Mouse (Mus musculus) testis, adult 2 months (tissue): ENCODE results near the gene Elovl5. TPM values are rescaled to one million over a fixed set of nuclear protein-coding genes. Genes with fewer than 3 reads are reported as not detected.

Source experiments
- H3K27ac ChIP-seq: fragments of 200-500 bp; 2 replicates; pipeline ENCODE4 v1.5.1; 2012; ENCODE audit warnings: low read depth, low read length; ENCODE audit not compliant: control insufficient read depth, insufficient read depth
- H3K27me3 ChIP-seq: fragments of 200-500 bp; 2 replicates; pipeline ENCODE4 v1.6.1; 2012; ENCODE audit warnings: mild to moderate bottlenecking, low read length, moderate library complexity; ENCODE audit not compliant: control insufficient read depth, insufficient read depth
- H3K36me3 ChIP-seq: fragments of 200-500 bp; 2 replicates; pipeline ENCODE4 v1.6.1; 2012; ENCODE audit warnings: mild to moderate bottlenecking, low read length; ENCODE audit not compliant: control insufficient read depth, insufficient read depth
- H3K4me1 ChIP-seq: fragments of 200-500 bp; 2 replicates; pipeline ENCODE4 v1.6.1; 2012; ENCODE audit warnings: low read length; ENCODE audit not compliant: control insufficient read depth, insufficient read depth
- H3K4me3 ChIP-seq: fragments of 200-500 bp; 2 replicates; pipeline ENCODE4 v1.5.1; 2012; ENCODE audit warnings: low read depth, mild to moderate bottlenecking, low read length, moderate library complexity, mixed read lengths; ENCODE audit not compliant: control insufficient read depth
- CTCF ChIP-seq: fragments of 200-500 bp; IDR thresholded peaks from 2 replicates; pipeline ENCODE4 v1.5.1; 2012; ENCODE audit warnings: low read depth, mild to moderate bottlenecking, inconsistent platforms, low read length, moderate library complexity; ENCODE audit not compliant: control insufficient read depth, insufficient read depth, insufficient replicate concordance
- POLR2A ChIP-seq: fragments of 200-500 bp; IDR thresholded peaks from 2 replicates; pipeline ENCODE4 v1.6.1; 2012; ENCODE audit warnings: low read depth, mild to moderate bottlenecking, inconsistent platforms, low read length, moderate library complexity; ENCODE audit not compliant: control insufficient read depth
- polyA plus RNA-seq: library from polyadenylated mRNA; depleted of rRNA; stranded (reverse); fragments of >200 nt; gene quantifications from 2 replicates; pipeline ENCODE4 v1.2.3, GENCODE M21; 2012

Elovl5 gene
- polyA plus RNA-seq, 1 experiment = 74.7 TPM

- TF ChIP-seq CTCF (no peak), POLR2A (no peak)
- Histone ChIP-seq H3K4me3 (no peak overlapping the region), H3K4me1 (peaks cover 9% of the 10 kb centered on the region), H3K36me3 (no peaks in the 10 kb centered on the region), H3K27me3 (no peaks in the 10 kb centered on the region), H3K27ac (no peak overlapping the region)
These were observed 12.1 kb downstream of the Elovl5 start for GRCm38 (mm10) chr9:77929296-77929695.

- no peaks in the 10 kb centered on the region for H3K36me3 ChIP-seq
- H3K4me1 ChIP-seq = peaks cover 8% of the 10 kb centered on the region
- H3K27me3 ChIP-seq = no peaks in the 10 kb centered on the region
- H3K27ac ChIP-seq = no peak overlapping the region
- TF ChIP-seq CTCF (no peak), POLR2A (no peak)
- H3K4me3 ChIP-seq = no peak overlapping the region
These were observed 13.1 kb downstream of the Elovl5 start for GRCm38 (mm10) chr9:77930036-77930859.

- Histone ChIP-seq H3K27ac (no peak overlapping the region), H3K4me1 (peaks cover 6% of the 10 kb centered on the region; the same call in 1 of the 2 replicates), H3K27me3 (no peaks in the 10 kb centered on the region), H3K4me3 (no peak overlapping the region), H3K36me3 (no peaks in the 10 kb centered on the region)
- no peak for TF ChIP-seq POLR2A
- no peak for TF ChIP-seq CTCF
These were observed 13.7 kb downstream of the Elovl5 start for GRCm38 (mm10) chr9:77930860-77931184.

GRCm38 (mm10) chr9:77931740-77932139 lies 14.6 kb downstream of the Elovl5 start:
- Histone ChIP-seq H3K27ac (peak overlapping the region; percentile 63), H3K4me3 (no peak overlapping the region), H3K27me3 (no peaks in the 10 kb centered on the region), H3K4me1 (peaks cover 3% of the 10 kb centered on the region; the same call in 1 of the 2 replicates), H3K36me3 (no peaks in the 10 kb centered on the region)
- TF ChIP-seq CTCF = no peak
- no peak for TF ChIP-seq POLR2A

- Histone ChIP-seq H3K4me1 (peaks cover 7% of the 10 kb centered on the region; the same call in 1 of the 2 replicates), H3K27me3 (no peaks in the 10 kb centered on the region), H3K36me3 (no peaks in the 10 kb centered on the region), H3K27ac (no peak overlapping the region), H3K4me3 (no peak overlapping the region)
- TF ChIP-seq POLR2A = no peak
These were observed 18.9 kb downstream of the Elovl5 start for GRCm38 (mm10) chr9:77935818-77936611.

GRCm38 (mm10) chr9:77937875-77938274 lies 20.7 kb downstream of the Elovl5 start:
- no peak overlapping the region for H3K4me3 ChIP-seq
- H3K27ac ChIP-seq = no peak overlapping the region
- no peak for TF ChIP-seq CTCF
- TF ChIP-seq POLR2A = no peak
- no peaks in the 10 kb centered on the region for H3K27me3 ChIP-seq
- 0 out of 2 replicates have a peak, but pooled peaks cover 4% of the 10 kb centered on the region for H3K4me1 ChIP-seq
- H3K36me3 ChIP-seq = no peaks in the 10 kb centered on the region

GRCm38 (mm10) chr9:77938761-77939553 lies 21.8 kb downstream of the Elovl5 start:
- TF ChIP-seq CTCF (no peak), POLR2A (no peak)
- no peak overlapping the region; the same call in 1 of the 2 replicates for H3K27ac ChIP-seq
- no peaks in the 10 kb centered on the region for H3K36me3 ChIP-seq
- no peaks in the 10 kb centered on the region for H3K27me3 ChIP-seq
- H3K4me3 ChIP-seq = no peak overlapping the region
- 0 out of 2 replicates have a peak, but pooled peaks cover 4% of the 10 kb centered on the region for H3K4me1 ChIP-seq
